Mouse (Mus musculus): ENCODE data around the gene Ldlr. TPM values are rescaled to one million over a fixed set of nuclear protein-coding genes. Genes with fewer than 3 reads are reported as not detected.

Gene Ldlr
- polyA plus RNA-seq, 1 experiment from 2014 or later, result 43.5 TPM

- H3K27me3 ChIP-seq, result no peaks in the 10 kb centered on the region
- no peak for ATAC-seq (ENCODE audit: low FRiP score, low read depth)
- WGBS, result 94% methylated on average over 3 of the region's 3 CpGs
- H3K36me3 ChIP-seq, result peaks cover 87% of the 10 kb centered on the region
- H3K27ac ChIP-seq (replicated peaks), result no peak overlapping the region
- no peak overlapping the region for H3K4me3 ChIP-seq
- H3K4me1 ChIP-seq, result no peaks in the 10 kb centered on the region
- no peak overlapping the region for H3K9ac ChIP-seq (replicated peaks)
- no peak overlapping the region for H3K4me2 ChIP-seq (replicated peaks)
- H3K9me3 ChIP-seq, result no peaks in the 10 kb centered on the region
These were observed 24.0 kb downstream of the Ldlr start for GRCm38 (mm10) chr9:21747238-21747774.

- no peak overlapping the region for H3K27ac ChIP-seq (replicated peaks)
These were observed 24.8 kb downstream of the Ldlr start for GRCm38 (mm10) chr9:21748033-21748432.

GRCm38 (mm10) chr9:21748491-21748890 lies 25.2 kb downstream of the Ldlr start:
- Histone ChIP-seq H3K4me2 (replicated peaks) (no peak overlapping the region), H3K4me1 (no peaks in the 10 kb centered on the region), H3K27me3 (no peaks in the 10 kb centered on the region), H3K9me3 (no peaks in the 10 kb centered on the region), H3K27ac (replicated peaks) (no peak overlapping the region), H3K36me3 (peaks cover 78% of the 10 kb centered on the region), H3K4me3 (no peak overlapping the region), H3K9ac (replicated peaks) (no peak overlapping the region)
- 91% methylated on average over 10 of the region's 10 CpGs for WGBS
- no peak for ATAC-seq (ENCODE audit: low FRiP score, low read depth)

More at GRCm38 (mm10) chr9:21748033-21748432, 24.8 kb downstream of the Ldlr start:
- Histone ChIP-seq H3K27me3 (no peaks in the 10 kb centered on the region), H3K9ac (replicated peaks) (no peak overlapping the region), H3K4me1 (no peaks in the 10 kb centered on the region), H3K36me3 (peaks cover 80% of the 10 kb centered on the region), H3K9me3 (no peaks in the 10 kb centered on the region), H3K4me2 (replicated peaks) (no peak overlapping the region), H3K4me3 (no peak overlapping the region)
- ATAC-seq (ENCODE audit: low FRiP score, low read depth), result no peak
- 85% methylated on average over 7 of the region's 7 CpGs for WGBS

GRCm38 (mm10) chr9:21749382-21750118 lies 26.3 kb downstream of the Ldlr start:
- Histone ChIP-seq H3K36me3 (peaks cover 72% of the 10 kb centered on the region), H3K4me3 (no peak overlapping the region), H3K4me1 (no peaks in the 10 kb centered on the region), H3K27ac (replicated peaks) (no peak overlapping the region), H3K9ac (replicated peaks) (no peak overlapping the region), H3K4me2 (replicated peaks) (no peak overlapping the region), H3K9me3 (no peaks in the 10 kb centered on the region), H3K27me3 (no peaks in the 10 kb centered on the region)
- ATAC-seq (ENCODE audit: low FRiP score, low read depth), result no peak
- 89% methylated on average over 6 of the region's 6 CpGs for WGBS

- Histone ChIP-seq H3K9ac (replicated peaks) (no peak overlapping the region), H3K4me2 (replicated peaks) (no peak overlapping the region), H3K36me3 (peaks cover 65% of the 10 kb centered on the region), H3K4me3 (no peak overlapping the region), H3K4me1 (no peaks in the 10 kb centered on the region), H3K27ac (replicated peaks) (no peak overlapping the region), H3K27me3 (no peaks in the 10 kb centered on the region), H3K9me3 (no peaks in the 10 kb centered on the region)
- 0 out of 2 replicates have a peak, but pooled peaks have one; percentile 5 for ATAC-seq (ENCODE audit: low FRiP score, low read depth)
- WGBS, result 75% methylated on average over 3 of the region's 3 CpGs
These were observed 27.1 kb downstream of the Ldlr start for GRCm38 (mm10) chr9:21750370-21750769.

- peaks cover 62% of the 10 kb centered on the region for H3K36me3 ChIP-seq
These were observed 28.1 kb downstream of the Ldlr start for GRCm38 (mm10) chr9:21751347-21751746.

GRCm38 (mm10) chr9:21752252-21752792 lies 29.0 kb downstream of the Ldlr start:
- WGBS, result 71% methylated on average over 10 of the region's 10 CpGs
- H3K27ac ChIP-seq (replicated peaks), result peak overlapping the region; percentile 27

More at GRCm38 (mm10) chr9:21751347-21751746, 28.1 kb downstream of the Ldlr start:
- Histone ChIP-seq H3K9me3 (no peaks in the 10 kb centered on the region), H3K9ac (replicated peaks) (no peak overlapping the region), H3K4me1 (no peaks in the 10 kb centered on the region), H3K4me2 (replicated peaks) (no peak overlapping the region), H3K4me3 (no peak overlapping the region), H3K27me3 (no peaks in the 10 kb centered on the region), H3K27ac (replicated peaks) (no peak overlapping the region; the same call in 1 of the 2 replicates)
- ATAC-seq (ENCODE audit: low FRiP score, low read depth), result no peak
- WGBS, result 84% methylated on average over 6 of the region's 6 CpGs

GRCm38 (mm10) chr9:21754003-21754402 lies 30.7 kb downstream of the Ldlr start:
- Histone ChIP-seq H3K9me3 (no peaks in the 10 kb centered on the region), H3K4me3 (no peak overlapping the region), H3K4me1 (peaks cover 7% of the 10 kb centered on the region), H3K36me3 (peaks cover 44% of the 10 kb centered on the region), H3K27me3 (no peaks in the 10 kb centered on the region), H3K9ac (replicated peaks) (no peak overlapping the region), H3K27ac (replicated peaks) (no peak overlapping the region), H3K4me2 (replicated peaks) (no peak overlapping the region)
- no peak for ATAC-seq (ENCODE audit: low FRiP score, low read depth)
- WGBS, result 89% methylated on average over 2 of the region's 2 CpGs

More at GRCm38 (mm10) chr9:21752252-21752792, 29.0 kb downstream of the Ldlr start:
- Histone ChIP-seq H3K9ac (replicated peaks) (no peak overlapping the region), H3K4me3 (no peak overlapping the region), H3K36me3 (peaks cover 61% of the 10 kb centered on the region), H3K27me3 (no peaks in the 10 kb centered on the region), H3K9me3 (no peaks in the 10 kb centered on the region), H3K4me1 (no peaks in the 10 kb centered on the region), H3K4me2 (replicated peaks) (no peak overlapping the region)
- no peak for ATAC-seq (ENCODE audit: low FRiP score, low read depth)

- peaks cover 37% of the 10 kb centered on the region for H3K36me3 ChIP-seq
- no peaks in the 10 kb centered on the region for H3K9me3 ChIP-seq
- H3K4me1 ChIP-seq, result peaks cover 13% of the 10 kb centered on the region
- H3K4me2 ChIP-seq (replicated peaks), result no peak overlapping the region
- H3K4me3 ChIP-seq, result no peak overlapping the region
- H3K9ac ChIP-seq (replicated peaks), result no peak overlapping the region
- ATAC-seq (ENCODE audit: low FRiP score, low read depth), result no peak
- 81% methylated on average over 13 of the region's 13 CpGs for WGBS
- no peak overlapping the region for H3K27ac ChIP-seq (replicated peaks)
- H3K27me3 ChIP-seq, result no peaks in the 10 kb centered on the region
These were observed 31.4 kb downstream of the Ldlr start for GRCm38 (mm10) chr9:21754516-21755321.

- Histone ChIP-seq H3K4me2 (replicated peaks) (peak overlapping the region; percentile 90), H3K4me1 (peaks cover 15% of the 10 kb centered on the region), H3K36me3 (peaks cover 21% of the 10 kb centered on the region), H3K9ac (replicated peaks) (peak overlapping the region; percentile 59; the same call in 1 of the 2 replicates), H3K27me3 (no peaks in the 10 kb centered on the region), H3K4me3 (peak overlapping the region; percentile 80), H3K9me3 (no peaks in the 10 kb centered on the region), H3K27ac (replicated peaks) (no peak overlapping the region)
- 67% methylated on average over 14 of the region's 14 CpGs for WGBS
- ATAC-seq (ENCODE audit: low FRiP score, low read depth), result no peak
These were observed 35.6 kb downstream of the Ldlr start for GRCm38 (mm10) chr9:21758576-21759529.

- ATAC-seq (ENCODE audit: low FRiP score, low read depth), result peak; percentile 57; the same call in 1 of the 2 replicates
- Histone ChIP-seq H3K9me3 (no peaks in the 10 kb centered on the region), H3K9ac (replicated peaks) (peak overlapping the region; percentile 59), H3K36me3 (peaks cover 15% of the 10 kb centered on the region; the same call in 1 of the 2 replicates), H3K27me3 (no peaks in the 10 kb centered on the region), H3K27ac (replicated peaks) (peak overlapping the region; percentile 58), H3K4me3 (peak overlapping the region; percentile 80), H3K4me2 (replicated peaks) (peak overlapping the region; percentile 90), H3K4me1 (peaks cover 15% of the 10 kb centered on the region)
- WGBS, result under 1% methylated on average over 20 of the region's 20 CpGs
These were observed 36.4 kb downstream of the Ldlr start for GRCm38 (mm10) chr9:21759718-21760117.

Data from midbrain, embryonic 12.5 days (tissue).